Mouse (Mus musculus): ENCODE measurements around the gene Snx4.

DNA sequence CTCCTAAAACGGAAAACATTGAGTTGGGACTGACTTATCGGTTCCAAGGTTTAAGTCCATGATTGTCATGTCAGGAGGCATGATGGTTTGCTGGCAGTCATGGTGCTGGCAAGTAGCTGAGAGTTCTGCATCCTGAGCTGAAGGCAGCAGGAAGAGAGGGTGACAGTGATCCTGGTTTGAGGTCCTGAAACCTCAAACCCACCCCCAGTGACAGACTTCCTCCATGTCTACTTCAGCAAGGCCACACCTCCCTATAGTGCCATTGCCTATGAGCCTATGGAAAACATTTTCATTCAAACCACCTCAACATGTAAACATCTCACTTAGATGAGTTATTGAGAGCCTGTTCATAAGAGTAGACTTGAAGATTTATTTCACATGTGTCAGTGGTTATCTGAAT is 11.9 kb upstream of the Snx4 start:
- TF ChIP-seq POLR2A (IDR thresholded peaks at IDR 0.05; ENCODE audit: borderline replicate concordance, low read depth, low read length) = no peak
- TF ChIP-seq CTCF (IDR thresholded peaks at IDR 0.05; ENCODE audit: low read depth, low read length) = no peak

Measured in bone marrow macrophage, adult 2 months (primary cell).